Mouse (Mus musculus) lung, postnatal 4 days (tissue): ENCODE data around the gene Mmp11.
A peak's percentile ranks its signal among the peaks of the same experiment; 100 is the strongest.

Experiments used
- DNase-seq, 2 experiments: peaks; one replicate each; pipeline ENCODE4 v3.0.0; 2021

Mmp11 gene

DNA sequence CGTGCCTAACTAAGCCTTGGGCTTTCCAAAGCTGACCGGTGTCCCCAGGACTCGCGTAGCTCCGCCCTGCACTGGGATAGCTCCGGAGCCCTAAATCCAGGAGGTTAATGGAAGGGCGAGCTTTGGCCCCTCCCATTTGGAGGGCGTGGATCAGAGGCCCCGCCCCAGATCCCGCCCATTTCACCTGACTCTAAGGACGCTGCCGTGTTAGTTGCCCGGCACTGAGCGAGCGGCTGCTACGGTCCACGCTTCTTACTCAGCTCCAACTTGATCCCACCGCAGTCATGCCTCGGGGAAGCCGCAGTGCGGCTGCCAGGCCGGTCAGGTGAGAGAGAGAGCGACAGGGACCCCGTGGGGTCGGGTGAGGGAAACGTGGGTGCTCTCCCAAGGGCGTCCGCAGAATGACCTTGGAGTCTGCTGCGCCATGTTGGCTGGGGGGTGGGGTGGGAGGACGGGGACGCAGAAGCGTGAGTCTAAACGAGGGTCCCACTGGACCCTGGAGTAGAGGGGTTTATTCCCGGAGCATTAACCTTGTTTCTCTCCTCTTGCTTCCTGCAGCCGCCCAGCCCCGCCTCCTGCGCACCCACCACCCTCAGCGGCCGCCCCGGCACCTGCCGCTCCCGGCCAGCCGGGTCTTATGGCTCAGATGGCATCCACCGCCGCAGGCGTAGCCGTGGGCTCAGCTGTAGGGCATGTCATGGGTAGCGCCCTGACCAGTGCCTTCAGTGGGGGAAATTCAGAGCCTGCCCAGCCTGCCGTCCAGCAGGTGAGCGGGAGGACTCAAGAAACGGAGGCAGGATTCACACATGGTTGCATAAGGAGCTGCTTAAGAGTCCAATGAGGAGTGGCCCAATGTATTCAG lies at the start of gene Mmp11:
Gene Mmp11 (minus strand): TSS at position 817 of the 862 bp plus-strand sequence.
- peak; percentile 74 to 77 for DNase-seq

DNA sequence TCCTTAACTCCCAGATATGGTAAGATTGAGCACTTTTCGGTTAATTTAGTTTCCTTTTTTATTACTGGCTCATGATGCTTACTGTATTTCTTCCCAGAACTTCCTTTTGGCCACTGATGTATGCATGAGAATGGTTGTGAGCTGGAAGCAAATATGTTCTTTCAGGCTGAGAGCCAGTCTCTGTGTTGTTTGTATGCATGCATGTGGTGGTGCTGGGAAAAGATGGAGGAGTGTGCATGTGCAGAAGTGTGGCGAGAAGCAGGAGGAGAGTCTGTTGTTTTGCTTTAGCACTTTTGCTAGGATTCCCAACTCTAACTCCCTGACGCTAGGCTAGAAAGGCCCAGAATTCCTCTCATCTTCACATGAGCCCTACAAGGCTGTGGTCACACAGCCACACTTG lies 43.1 kb upstream of the Mmp11 start:
- no peak for DNase-seq

DNA sequence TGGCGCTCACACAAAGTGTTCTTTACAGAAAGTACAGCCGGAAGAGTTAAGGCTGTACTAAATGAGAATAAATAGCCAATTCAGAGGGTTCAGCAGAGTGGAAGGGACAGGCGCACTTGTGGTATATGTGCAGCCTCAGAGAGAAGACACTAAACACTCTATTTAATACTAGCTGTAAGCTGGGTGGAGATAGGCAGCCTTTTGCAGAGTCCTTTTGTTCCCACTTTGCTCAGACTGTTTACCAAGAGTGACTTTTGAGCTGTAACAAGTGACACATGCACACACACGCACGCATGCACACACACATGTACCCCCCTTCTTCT lies 42.5 kb upstream of the Mmp11 start:
- no peak for DNase-seq

DNA sequence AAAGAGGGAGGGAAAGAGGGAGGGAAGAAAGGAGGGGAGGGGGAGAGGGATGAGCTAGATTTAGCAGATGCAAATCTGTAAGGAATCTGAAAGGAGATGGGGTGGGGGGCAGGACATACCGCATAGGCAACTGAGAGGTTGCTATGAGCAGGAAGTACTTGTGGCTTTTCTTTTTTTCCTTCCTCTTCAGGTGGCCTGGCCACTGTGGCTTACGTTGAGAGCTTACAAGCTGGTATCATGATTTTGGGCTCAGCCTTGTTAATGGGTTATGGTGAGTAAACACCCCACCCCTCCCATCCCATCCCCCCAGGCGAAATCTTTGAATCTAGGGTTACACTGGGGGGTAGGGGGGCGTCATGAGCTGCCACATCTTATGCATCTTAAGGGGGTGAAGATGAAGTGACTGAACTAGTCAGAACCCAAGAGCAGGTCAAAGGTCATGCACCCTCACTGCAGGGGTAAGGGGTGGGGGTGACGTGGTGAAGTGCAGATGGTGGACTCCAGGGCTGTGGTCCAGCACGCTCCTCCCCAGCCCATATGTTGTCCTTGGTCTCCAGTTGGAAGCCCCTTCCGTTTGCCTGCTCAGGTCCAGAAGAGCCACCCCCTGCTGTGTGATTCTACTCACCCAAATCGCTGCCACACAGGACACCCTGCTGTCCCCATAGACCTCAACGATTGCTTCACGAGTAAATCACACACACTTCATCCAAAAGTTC lies 42.0 kb upstream of the Mmp11 start:
- DNase-seq: peak in 1 of 2 experiments; percentile 43

DNA sequence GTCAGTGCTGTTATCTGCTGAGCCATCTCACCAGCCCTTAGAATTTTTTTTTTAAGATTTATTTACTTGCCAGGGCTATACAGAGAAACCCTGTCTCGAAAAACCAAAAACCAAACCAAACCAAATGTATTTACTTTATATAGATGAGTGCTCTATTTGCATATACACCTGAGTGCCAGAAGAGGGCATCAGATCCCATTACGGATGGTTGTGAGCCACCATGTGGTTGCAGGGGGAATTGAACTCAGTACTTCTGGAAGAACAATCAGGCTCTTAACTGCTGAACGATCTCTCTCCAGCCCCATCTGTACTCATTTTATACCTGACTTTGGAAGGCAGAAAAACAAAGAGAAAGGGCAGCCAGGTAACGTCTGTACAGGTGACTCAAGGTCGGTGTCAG lies 38.9 kb upstream of the Mmp11 start:
- peak in 1 of 2 experiments; percentile 25 for DNase-seq

DNA sequence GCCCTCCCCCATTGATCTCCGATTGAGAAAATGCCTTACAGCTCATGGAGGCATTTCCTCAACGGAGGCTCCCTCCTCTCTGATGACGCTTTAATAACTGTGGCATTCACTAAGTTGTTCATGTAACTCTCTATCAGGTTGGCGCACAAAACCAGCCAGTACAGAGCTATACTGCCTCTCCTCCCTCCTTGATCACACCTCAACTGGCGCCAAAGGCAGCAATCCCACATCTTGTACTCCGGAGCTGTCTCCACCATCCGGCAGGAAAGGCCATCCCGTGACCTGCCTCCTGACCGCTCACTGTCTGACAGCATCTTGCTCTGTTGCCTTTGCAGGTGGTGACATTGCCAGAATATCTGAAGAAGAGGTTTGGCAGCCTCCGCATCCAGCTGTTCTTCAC lies 37.5 kb upstream of the Mmp11 start:
- DNase-seq: no peak

DNA sequence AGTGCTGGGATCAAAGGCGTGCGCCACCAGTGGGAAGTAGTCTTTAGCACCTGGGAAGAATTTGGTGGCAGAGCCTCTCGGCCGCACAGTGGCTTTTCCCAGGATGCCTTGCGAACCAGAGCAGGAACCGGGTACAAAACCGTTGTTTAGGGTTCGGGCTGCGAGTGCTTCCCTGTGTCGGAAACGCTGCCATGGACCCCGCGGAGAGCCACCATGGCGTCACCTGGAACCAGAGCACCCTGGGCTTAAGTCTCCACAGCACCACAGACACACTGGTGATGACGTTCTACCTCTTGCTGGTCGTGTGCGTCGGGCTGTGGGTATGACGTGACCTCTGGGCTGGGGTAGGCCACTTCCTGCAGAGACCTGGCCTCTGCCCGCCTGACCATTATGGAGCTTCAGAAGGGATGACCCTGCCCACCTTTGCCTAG lies 18.1 kb upstream of the Mmp11 start, which contains the start of gene Gm5134:
Gene Gm5134 (plus strand): TSS at position 134 of the 431 bp plus-strand sequence.
- no peak for DNase-seq

DNA sequence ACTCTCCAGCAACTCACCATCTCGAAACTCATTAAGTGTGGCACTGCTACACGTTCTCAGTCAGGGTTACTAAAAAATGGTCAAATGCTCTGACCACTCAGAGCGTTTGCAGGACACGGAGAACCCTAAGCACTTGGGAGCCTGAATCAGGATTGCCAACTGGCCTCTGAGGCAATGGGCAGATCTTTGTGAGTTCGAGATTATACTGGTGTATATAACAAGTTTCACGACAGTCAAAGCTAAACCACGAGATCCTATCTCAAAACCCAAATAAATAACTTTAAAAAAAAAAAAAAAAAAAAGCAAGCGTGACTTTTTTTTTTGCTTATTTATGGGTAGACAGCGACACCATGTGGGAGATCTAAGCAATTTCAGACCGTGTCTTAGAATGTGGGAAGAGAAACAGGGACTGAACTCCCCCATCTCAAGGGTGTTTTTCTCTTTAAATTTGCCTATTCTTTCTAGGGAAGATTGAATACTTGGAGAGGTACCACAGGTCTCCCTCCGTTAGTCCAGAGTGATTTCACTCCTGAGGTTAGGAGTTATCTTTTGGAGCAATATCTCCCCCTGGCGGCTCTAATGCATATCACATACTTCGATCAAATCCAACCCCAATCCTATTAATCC lies 15.2 kb upstream of the Mmp11 start:
- peak in 1 of 2 experiments; percentile 43 for DNase-seq

DNA sequence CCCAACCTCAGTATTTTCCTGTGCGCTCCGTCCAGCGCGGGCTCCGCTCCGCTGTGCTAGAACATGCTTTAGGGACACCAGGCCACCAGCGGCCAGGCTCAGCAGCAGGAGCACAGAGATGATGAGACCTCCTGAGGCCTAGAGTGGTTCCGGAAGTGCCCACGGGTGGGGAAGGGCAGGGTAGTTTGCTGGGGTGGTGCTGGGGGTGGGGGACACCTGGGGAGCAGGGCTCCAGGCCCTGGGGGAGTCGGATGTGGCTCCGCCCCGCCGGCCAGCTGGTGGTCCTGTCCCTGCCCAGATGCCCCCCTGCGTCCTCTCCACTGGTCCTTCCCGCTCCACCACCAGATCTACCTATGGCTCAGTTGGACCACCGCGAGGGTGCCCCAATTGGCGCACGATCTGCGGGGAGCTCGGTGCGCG lies 14.5 kb upstream of the Mmp11 start:
- peak in 1 of 2 experiments; percentile 59 for DNase-seq

DNA sequence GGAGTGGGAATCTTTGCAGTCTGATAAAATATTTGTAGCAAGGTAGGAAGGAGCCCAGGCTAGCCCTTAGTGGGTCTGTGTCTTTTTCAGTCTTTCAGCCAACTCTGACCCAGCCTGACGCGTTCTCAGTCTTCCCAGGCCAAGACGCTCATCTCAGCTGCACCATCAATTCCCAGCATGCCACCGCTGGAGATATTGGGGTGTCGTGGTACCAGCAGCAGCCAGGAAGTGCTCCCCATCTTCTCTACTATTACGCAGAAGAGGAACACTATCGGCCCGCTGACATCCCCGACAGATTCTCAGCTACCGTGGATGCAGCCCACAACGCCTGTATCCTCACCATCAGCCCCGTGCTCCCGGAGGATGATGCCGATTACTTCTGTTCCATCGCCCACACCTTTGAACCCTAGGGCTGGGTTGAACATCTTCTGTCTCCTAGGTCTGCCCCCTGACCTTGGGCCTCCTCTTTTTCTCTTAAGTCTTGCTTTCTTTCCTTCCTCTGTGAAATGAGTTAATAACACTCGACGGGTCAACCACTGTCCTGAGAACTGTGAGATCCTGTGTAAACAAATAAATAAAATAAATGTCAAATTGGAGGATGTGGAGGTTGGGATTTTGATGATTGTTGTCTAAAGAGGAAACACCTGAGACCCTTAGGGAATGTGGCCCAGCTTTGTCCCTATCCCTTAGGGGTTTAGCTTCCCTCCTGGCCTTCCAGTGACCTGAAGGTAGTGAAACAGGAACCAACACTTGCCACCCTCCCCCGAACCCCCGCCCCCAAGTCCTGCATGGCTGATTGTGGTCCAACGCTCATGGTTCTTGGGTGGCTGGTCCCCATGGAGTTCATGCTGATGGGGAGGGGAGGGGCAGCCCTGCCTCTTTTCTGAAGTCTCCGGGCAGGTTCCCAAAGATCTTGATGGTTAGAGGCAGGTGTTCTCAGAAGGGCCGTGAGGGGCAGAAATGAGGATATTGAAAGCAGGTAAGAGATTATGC lies 13.1 kb upstream of the Mmp11 start:
- no peak for DNase-seq

DNA sequence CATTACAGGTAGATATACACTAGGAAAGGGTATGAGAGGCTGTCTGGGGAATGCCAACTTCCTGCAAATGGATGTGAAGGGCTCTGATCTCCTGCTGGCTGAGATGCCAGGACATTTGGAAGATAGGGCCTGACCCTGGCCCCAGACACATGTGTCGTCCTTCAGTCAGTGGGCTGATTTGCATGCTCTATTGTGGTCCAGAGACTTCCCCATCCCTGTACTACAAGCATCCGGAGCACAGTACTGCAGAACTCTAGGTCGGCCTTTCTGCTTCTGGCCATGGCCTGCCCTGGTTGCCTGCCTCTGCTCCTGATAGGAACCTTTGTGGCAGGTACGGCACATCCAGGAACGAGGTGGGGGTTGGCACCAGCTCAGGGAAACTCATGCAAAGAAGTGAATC lies 11.8 kb upstream of the Mmp11 start:
- DNase-seq: no peak

DNA sequence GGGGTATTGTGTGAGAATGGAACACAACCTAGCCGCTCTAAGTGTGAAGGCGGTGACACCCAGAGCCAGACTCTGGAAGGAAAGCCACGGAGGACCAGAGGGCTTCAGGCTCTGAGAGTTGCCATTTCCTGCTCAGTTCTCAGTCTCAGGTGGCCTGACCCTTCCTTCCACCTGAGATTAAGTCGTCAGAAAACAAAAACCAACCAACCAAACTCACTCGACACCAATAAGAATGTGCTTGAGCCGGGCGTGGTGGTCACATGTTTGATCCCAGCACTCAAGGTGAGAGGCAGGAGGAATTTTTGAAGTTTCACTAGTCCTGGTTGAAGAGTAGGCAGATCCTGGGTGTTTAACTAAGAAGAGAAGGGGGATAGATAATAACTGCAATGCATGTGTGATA lies 9.6 kb upstream of the Mmp11 start:
- DNase-seq: peak; percentile 62 to 79

DNA sequence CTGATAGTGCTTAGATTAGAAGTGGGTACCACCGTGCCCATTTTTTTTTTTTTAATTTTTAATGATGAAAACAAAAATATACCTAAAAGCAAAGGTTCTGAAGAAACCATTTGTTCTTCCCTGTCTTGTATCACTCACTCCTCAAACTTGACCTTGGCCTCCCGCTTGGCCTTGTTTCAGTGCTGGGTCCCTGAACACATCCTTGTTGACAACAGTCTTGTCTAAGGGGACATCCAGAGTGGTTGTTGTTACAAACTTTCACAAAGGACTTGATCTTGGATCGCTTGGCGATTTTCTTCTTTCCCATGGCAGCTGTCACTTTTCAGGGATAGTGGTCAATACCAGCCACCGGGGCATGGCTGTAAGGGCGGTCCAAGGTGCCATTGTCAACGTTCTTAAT lies 8.9 kb upstream of the Mmp11 start:
- no peak for DNase-seq

DNA sequence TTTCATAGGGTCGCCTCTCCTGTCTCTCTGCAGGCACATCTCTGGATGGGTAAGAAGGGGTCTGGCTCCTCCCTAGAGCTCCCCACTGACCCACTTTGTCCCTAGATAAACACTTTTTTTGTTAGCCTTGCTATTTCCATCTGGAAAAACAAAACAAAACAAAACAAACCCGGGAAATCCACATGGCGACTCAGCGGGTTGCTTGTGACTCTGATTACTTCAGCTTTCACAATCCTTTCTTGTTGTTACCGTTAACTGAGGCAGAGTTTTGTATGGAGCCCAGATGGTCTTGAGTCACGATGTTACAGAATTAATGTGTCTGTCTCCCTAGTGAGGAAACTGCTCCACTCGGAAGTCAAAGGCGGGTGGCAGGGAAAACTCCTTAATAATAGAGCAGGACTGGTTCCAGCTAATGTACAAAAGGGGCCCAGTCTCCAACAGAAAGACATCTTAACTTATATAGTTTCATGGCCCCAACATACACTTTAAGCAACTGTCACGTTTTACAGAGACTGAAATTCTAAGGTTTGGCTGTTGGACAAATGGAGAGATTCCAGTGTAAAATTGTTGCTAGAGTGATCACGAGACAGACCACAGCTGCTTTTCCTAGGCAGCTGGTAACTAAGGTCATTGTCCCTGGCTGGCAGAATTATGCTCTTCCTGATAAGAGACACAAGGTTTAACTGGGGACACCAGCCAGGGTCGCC lies 7.9 kb upstream of the Mmp11 start:
- no peak for DNase-seq

DNA sequence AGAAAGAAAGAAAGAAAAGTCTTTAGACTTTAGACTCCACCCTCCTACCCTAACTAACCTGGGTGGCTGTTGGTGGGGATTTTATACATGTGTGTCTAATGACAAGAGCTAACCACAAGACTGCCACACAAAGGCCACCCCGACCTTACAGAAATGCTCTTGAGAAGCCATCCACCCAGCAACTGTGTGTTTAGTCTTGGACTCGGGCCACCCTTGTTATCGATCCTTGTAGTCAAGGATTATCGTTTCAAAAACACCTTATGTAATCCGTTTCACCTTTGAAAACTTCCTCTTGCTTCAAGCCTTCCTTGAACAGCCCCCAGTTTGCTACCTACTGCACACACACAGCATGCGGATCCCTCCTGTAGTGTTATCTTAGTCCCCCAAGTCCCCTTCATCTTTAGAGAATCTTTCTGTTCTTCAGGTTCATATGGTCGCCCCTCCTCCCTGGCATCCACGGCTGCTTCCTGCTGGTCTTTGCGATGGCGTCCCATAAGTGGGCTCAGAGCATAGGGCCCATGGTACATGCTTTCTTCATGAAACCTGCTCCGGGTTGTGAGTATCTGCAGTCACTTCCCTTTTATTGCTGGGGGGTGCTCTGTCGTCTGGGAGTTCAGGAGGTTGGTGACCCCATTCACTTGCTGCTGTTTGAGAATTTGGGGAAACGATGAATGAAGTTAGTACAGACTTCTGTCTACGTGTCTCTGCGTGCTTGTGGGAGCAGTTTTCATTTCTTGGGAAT lies 6.6 kb upstream of the Mmp11 start, which contains the start of gene Vpreb3:
Gene Vpreb3 (plus strand): TSS at position 322 of the 742 bp plus-strand sequence.
- no peak for DNase-seq

DNA sequence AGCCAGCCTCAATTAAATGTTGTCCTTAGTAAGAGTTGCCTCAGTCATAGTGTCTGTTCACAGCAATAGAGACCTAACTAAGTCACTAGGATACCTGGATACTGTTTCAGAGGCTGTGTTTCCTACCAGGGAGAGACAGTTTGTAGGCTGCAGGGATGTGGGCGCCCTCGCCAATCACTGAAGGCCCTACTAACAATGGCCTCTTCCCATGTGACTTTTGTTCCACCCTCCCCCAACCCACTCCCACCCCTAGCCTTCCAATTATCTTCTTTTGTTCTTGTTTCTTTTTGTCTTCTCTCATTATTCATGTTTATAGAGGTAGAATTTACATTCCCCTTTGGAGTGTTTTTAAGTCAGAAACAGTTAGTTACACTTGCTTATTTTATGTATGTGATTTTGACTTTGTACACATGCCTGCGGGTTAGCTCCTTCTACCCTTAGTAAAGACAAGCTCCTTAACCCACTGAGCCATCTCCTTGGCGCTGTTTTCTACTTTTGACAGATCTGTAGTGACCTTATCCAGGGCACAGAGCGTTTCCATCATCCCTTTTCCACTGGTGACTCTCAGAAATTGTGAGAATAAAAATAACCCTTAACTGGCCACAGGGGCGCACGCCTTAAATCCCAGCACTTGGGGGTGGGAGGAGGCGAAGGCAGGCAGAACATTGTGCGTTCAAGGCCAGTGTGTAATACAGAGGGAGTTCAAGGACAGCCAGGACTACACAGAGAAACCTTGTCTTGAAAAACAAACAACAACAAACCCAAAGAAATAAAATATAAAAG lies 4.9 kb upstream of the Mmp11 start:
- no peak for DNase-seq

DNA sequence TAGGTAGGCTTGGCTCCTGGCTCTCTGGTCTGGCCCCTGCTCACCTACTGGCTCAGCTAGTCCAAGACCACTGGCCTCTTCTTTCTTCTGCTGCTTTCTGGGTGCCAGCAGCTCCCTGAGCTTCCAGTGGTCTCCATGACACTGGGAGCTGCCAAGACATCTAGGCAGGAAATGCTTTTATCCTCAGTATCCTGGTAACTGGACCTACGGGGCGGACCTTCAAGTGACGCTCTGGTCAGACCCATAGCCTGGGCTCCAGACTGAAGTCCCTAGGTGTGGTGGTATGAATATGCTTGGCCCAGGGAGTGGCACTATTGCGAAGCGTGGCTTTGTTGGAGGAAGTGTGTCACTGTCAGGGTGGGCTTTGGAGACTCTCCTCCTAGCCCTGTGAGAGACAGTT lies 4.2 kb upstream of the Mmp11 start, which contains the start of gene Gm867:
Gene Gm867 (minus strand): TSS at position 153 of the 400 bp plus-strand sequence.
- no peak for DNase-seq

DNA sequence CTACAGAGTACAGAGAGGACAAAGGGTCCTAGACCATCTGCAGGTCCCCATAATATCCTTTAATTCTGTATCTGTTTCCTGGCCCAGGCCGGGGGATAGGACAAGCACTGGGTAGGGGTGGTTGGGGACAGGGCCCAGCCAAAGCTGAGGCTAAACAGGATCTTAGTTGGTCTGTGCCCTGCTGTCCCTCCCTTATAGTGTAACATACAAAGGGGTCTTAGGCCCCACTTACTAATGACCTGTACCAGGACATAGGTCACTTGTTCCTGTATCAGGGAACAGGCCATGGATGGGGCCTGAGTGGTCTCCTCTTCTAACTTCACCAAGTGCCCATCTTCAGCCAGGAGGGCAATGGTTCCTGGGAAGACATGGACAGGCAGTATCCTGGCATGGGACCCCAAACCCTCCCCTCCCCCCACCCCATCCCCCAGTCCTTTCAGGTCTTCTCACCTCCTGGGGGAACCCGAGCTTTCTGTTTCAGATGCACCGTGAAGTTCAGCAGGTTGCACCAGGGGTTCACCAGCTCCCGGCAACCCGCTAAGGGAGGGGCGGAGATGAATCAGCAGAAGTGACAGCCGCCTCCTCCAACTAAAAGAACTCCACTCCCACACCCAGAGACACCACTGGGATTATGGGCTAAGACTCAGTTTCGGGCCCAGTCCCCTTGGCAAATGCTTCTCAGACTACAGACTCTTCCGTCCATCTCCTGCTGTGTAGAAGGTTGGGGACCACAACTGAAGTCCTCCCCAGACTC lies 3.4 kb upstream of the Mmp11 start:
- no peak for DNase-seq
